Comparison of ENCODE assay signal across 9 mouse cellular contexts in genomic region chr3:105078231-105078826, GRCm38 (mm10). TPM values are rescaled to one million over a fixed set of nuclear protein-coding genes. Genes with fewer than 3 reads are reported as not detected.
DNase-seq lines count a peak whose midpoint lies in the region; ATAC-seq lines count a peak whose summit lies in the region.
"Had no signal": no experiment of that assay in that cellular context is flagged by ENCODE, and none has a peak within 500 bp of the region (broad histone marks: within the 10 kb centered on the region; RNA-seq: fewer than 3 reads in every experiment).

No protein-coding gene starts in this region.

- intact Hi-C loops in left cerebral cortex, postnatal 4 days (cut with DNase I) = no loop called here

- H3K4me2 ChIP-seq in intestine, embryonic 16.5 days (ENCODE audit: low read depth, low read length) = no peak overlapping the region
- H3K4me2 ChIP-seq in midbrain, embryonic 12.5 days (replicated peaks) = no peak overlapping the region
- H3K4me2 ChIP-seq in stomach, embryonic 15.5 days = no peak overlapping the region
- H3K4me2 ChIP-seq: liver, embryonic 13.5 days had no signal

- peak; percentile 87 for ATAC-seq in intestine, embryonic 16.5 days
- ATAC-seq in midbrain, embryonic 12.5 days (ENCODE audit: low FRiP score, low read depth) = peak; percentile 92
- peak; percentile 78; the same call in 1 of the 2 replicates for ATAC-seq in stomach, embryonic 15.5 days (ENCODE audit: insufficient read depth, low FRiP score, low read depth)

- no peaks in the 10 kb centered on the region for H3K9me3 ChIP-seq in intestine, embryonic 16.5 days (ENCODE audit: control insufficient read depth, low read length)
- no peaks in the 10 kb centered on the region for H3K9me3 ChIP-seq in midbrain, embryonic 12.5 days
- no peaks in the 10 kb centered on the region for H3K9me3 ChIP-seq in stomach, embryonic 15.5 days
- H3K9me3 ChIP-seq: liver, embryonic 13.5 days had no signal

- no peaks in the 10 kb centered on the region for H3K36me3 ChIP-seq in intestine, embryonic 16.5 days (ENCODE audit: control insufficient read depth, insufficient read depth, low read length)
- H3K36me3 ChIP-seq in midbrain, embryonic 12.5 days = no peaks in the 10 kb centered on the region
- no peaks in the 10 kb centered on the region for H3K36me3 ChIP-seq in stomach, embryonic 15.5 days
- H3K36me3 ChIP-seq: liver, embryonic 13.5 days had no signal

- no peak overlapping the region for H3K4me3 ChIP-seq in intestine, embryonic 16.5 days (ENCODE audit: low read length)
- H3K4me3 ChIP-seq in midbrain, embryonic 12.5 days = no peak overlapping the region
- no peak overlapping the region for H3K4me3 ChIP-seq in stomach, embryonic 15.5 days (replicated peaks)
- H3K4me3 ChIP-seq: liver, embryonic 13.5 days had no signal

- no peaks in the 10 kb centered on the region for H3K27me3 ChIP-seq in intestine, embryonic 16.5 days (replicated peaks; ENCODE audit: control insufficient read depth, insufficient read depth, low read length)
- no peaks in the 10 kb centered on the region for H3K27me3 ChIP-seq in midbrain, embryonic 12.5 days
- no peaks in the 10 kb centered on the region for H3K27me3 ChIP-seq in stomach, embryonic 15.5 days (replicated peaks)

- peak; percentile 89 for DNase-seq in adrenal gland, postnatal 14 days
- peak; percentile 88 for DNase-seq in embryo, embryonic 11 days
- peak; percentile 54 to 75 for DNase-seq in gastrocnemius, postnatal 4 days (ENCODE audit: low spot score in 2 of 2)
- DNase-seq in left cerebral cortex, postnatal 4 days = peak; percentile 82
- no peak for DNase-seq in T-cell, adult 2 months (ENCODE audit: low spot score)
- DNase-seq: liver, embryonic 13.5 days had no signal

- H3K4me1 ChIP-seq in intestine, embryonic 16.5 days (ENCODE audit: control insufficient read depth, insufficient read depth, low read length) = no peaks in the 10 kb centered on the region
- peaks cover 6% of the 10 kb centered on the region; the same call in 1 of the 2 replicates for H3K4me1 ChIP-seq in midbrain, embryonic 12.5 days
- H3K4me1 ChIP-seq in stomach, embryonic 15.5 days = no peaks in the 10 kb centered on the region
- H3K4me1 ChIP-seq: liver, embryonic 13.5 days had no signal

- H3K9ac ChIP-seq in intestine, embryonic 16.5 days (ENCODE audit: low read depth, low read length) = no peak overlapping the region
- no peak overlapping the region for H3K9ac ChIP-seq in midbrain, embryonic 12.5 days (replicated peaks)
- H3K9ac ChIP-seq in stomach, embryonic 15.5 days = no peak overlapping the region
- H3K9ac ChIP-seq: liver, embryonic 13.5 days had no signal

- H3K27ac ChIP-seq in intestine, embryonic 16.5 days (ENCODE audit: low read length) = no peak overlapping the region
- no peak overlapping the region for H3K27ac ChIP-seq in midbrain, embryonic 12.5 days (replicated peaks)
- no peak overlapping the region for H3K27ac ChIP-seq in stomach, embryonic 15.5 days
- H3K27ac ChIP-seq: liver, embryonic 13.5 days had no signal

- 22% methylated on average over 7 of the region's 7 CpGs for WGBS in intestine, embryonic 16.5 days
- WGBS in midbrain, embryonic 12.5 days = 22% methylated on average over 7 of the region's 7 CpGs
- WGBS in stomach, embryonic 15.5 days = 21% methylated on average over 7 of the region's 7 CpGs

RNA-seq across cellular contexts. Expression of gene 4930564D02Rik, which starts 11.7 kb away (rescaled TPM):
- not detected in 2 replicates for total RNA-seq in adrenal gland, postnatal 14 days (2021)
- not detected for total RNA-seq in gastrocnemius, postnatal 4 days (2021)
- polyA plus RNA-seq in intestine, embryonic 16.5 days (2015; fragmentation: Nextera tagmentation; extraction: Ambion mirVana) = not detected in 2 replicates
- not detected for total RNA-seq in left cerebral cortex, postnatal 4 days (2021)
- not detected in 2 replicates for polyA plus RNA-seq in midbrain, embryonic 12.5 days (2016; fragmentation: Nextera tagmentation; extraction: Ambion mirVana)
- not detected in 2 replicates for polyA plus RNA-seq in stomach, embryonic 15.5 days (2015; fragmentation: Nextera tagmentation; extraction: Ambion mirVana)
- polyA plus RNA-seq: liver, embryonic 13.5 days had no signal

RNA-seq across cellular contexts. Expression of gene Cttnbp2nl, which starts 25.4 kb away (rescaled TPM):
- 22.9 and 27.3 TPM in 2 replicates for total RNA-seq in adrenal gland, postnatal 14 days (2021)
- 10 to 100 TPM; 19.5 to 21.1 TPM for total RNA-seq in gastrocnemius, postnatal 4 days (2021)
- polyA plus RNA-seq in intestine, embryonic 16.5 days (2015; fragmentation: Nextera tagmentation; extraction: Ambion mirVana) = 17.7 and 19.0 TPM in 2 replicates
- total RNA-seq in left cerebral cortex, postnatal 4 days (2021) = 10 to 100 TPM; 62.4 to 75.7 TPM
- polyA plus RNA-seq in midbrain, embryonic 12.5 days (2016; fragmentation: Nextera tagmentation; extraction: Ambion mirVana) = 53.3 and 63.5 TPM in 2 replicates
- 22.9 and 23.0 TPM in 2 replicates for polyA plus RNA-seq in stomach, embryonic 15.5 days (2015; fragmentation: Nextera tagmentation; extraction: Ambion mirVana)
